Comparison of ENCODE assay signal across 12 mouse cellular contexts in the genomic region with DNA sequence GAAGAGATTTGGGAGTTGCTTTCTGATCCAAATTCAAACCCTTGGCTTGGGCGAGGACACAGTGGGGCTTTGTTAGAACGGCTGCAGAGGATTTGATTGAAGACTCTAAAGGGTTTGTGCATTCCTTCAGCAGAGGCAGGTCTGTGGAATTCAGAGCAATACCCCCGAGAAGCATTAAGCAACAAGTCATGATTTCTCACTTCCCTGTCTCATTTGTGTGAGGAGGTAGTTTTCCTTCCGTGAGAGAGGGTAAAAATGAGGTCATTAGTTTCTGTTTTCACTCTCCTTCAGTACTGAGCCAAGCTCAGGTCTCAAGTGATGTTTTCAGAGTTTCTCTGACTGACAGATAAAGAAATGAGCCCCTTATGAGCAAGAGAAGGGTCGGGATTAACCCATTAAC.
DNase-seq lines count a peak whose midpoint lies in the region; ATAC-seq lines count a peak whose summit lies in the region.
"Had no signal": no experiment of that assay in that cellular context is flagged by ENCODE, and none has a peak within 500 bp of the region (broad histone marks: within the 10 kb centered on the region; RNA-seq: fewer than 3 reads in every experiment).

No protein-coding gene starts in this region.

- no peak for ATAC-seq in heart, embryonic 16.5 days (replicated peaks; ENCODE audit: extremely low read depth, insufficient read depth, low FRiP score)
- no peak for ATAC-seq in midbrain, embryonic 14.5 days (ENCODE audit: low FRiP score, low TSS enrichment)
- no peak for ATAC-seq in frontal cortex, adult (ENCODE audit: low TSS enrichment)
- ATAC-seq: activated CD4-positive, CD25-positive, alpha-beta regulatory T cell, adult 4 months had no signal

- no peaks in the 10 kb centered on the region for H3K36me3 ChIP-seq in heart, embryonic 16.5 days (ENCODE audit: control insufficient read depth, insufficient read depth)
- H3K36me3 ChIP-seq in heart, embryonic 10.5 days = no peaks in the 10 kb centered on the region
- H3K36me3 ChIP-seq in midbrain, embryonic 14.5 days (ENCODE audit: control insufficient read depth, insufficient read depth, low read length) = no peaks in the 10 kb centered on the region

- WGBS in heart, embryonic 16.5 days = 18% methylated on average over 5 of the region's 5 CpGs
- 20% methylated on average over 5 of the region's 5 CpGs for WGBS in heart, embryonic 10.5 days
- WGBS in midbrain, embryonic 14.5 days = 15% methylated on average over 5 of the region's 5 CpGs

- peak overlapping the region; percentile 23 for H3K4me3 ChIP-seq in heart, embryonic 16.5 days (ENCODE audit: low read length)
- no peak overlapping the region for H3K4me3 ChIP-seq in heart, embryonic 10.5 days
- H3K4me3 ChIP-seq in midbrain, embryonic 14.5 days (replicated peaks; ENCODE audit: low read depth, low read length) = no peak overlapping the region
- H3K4me3 ChIP-seq: megakaryocyte, embryonic 14.5 days had no signal

- no peak overlapping the region for H3K27ac ChIP-seq in heart, embryonic 16.5 days (ENCODE audit: low read length)
- no peak overlapping the region for H3K27ac ChIP-seq in heart, embryonic 10.5 days
- H3K27ac ChIP-seq in midbrain, embryonic 14.5 days (replicated peaks; ENCODE audit: low read depth, low read length) = no peak overlapping the region

- no peaks in the 10 kb centered on the region for H3K4me1 ChIP-seq in heart, embryonic 16.5 days (ENCODE audit: control insufficient read depth, insufficient read depth, low read length)
- H3K4me1 ChIP-seq in heart, embryonic 10.5 days = no peaks in the 10 kb centered on the region
- 0 out of 2 replicates have a peak, but pooled peaks cover 3% of the 10 kb centered on the region for H3K4me1 ChIP-seq in midbrain, embryonic 14.5 days (ENCODE audit: control insufficient read depth, insufficient read depth, low read length)
- H3K4me1 ChIP-seq: megakaryocyte, embryonic 14.5 days had no signal

- no peak overlapping the region for H3K9ac ChIP-seq in heart, embryonic 16.5 days (ENCODE audit: low read length)
- H3K9ac ChIP-seq in midbrain, embryonic 14.5 days (replicated peaks; ENCODE audit: low read length) = no peak overlapping the region

- H3K27me3 ChIP-seq in heart, embryonic 16.5 days (ENCODE audit: control insufficient read depth, insufficient read depth, low read length) = no peaks in the 10 kb centered on the region
- no peaks in the 10 kb centered on the region for H3K27me3 ChIP-seq in heart, embryonic 10.5 days (ENCODE audit: insufficient read depth, poor library complexity, severe bottlenecking)
- H3K27me3 ChIP-seq in midbrain, embryonic 14.5 days (ENCODE audit: control insufficient read depth, insufficient read depth, low read length) = no peaks in the 10 kb centered on the region
- H3K27me3 ChIP-seq: megakaryocyte, embryonic 14.5 days had no signal

- peak overlapping the region; percentile 52 for H3K4me2 ChIP-seq in heart, embryonic 16.5 days (ENCODE audit: low read depth, low read length)
- peak overlapping the region; percentile 16; the same call in 1 of the 2 replicates for H3K4me2 ChIP-seq in midbrain, embryonic 14.5 days (ENCODE audit: low read length)

- H3K9me3 ChIP-seq in heart, embryonic 16.5 days (replicated peaks; ENCODE audit: control insufficient read depth, low read length) = no peaks in the 10 kb centered on the region
- H3K9me3 ChIP-seq in heart, embryonic 10.5 days = no peaks in the 10 kb centered on the region
- H3K9me3 ChIP-seq in midbrain, embryonic 14.5 days (ENCODE audit: control insufficient read depth, low read length) = no peaks in the 10 kb centered on the region
- H3K9me3 ChIP-seq: megakaryocyte, embryonic 14.5 days had no signal

- no peak for DNase-seq in heart, embryonic 10.5 days (ENCODE audit: low spot score)
- peak; percentile 45 for DNase-seq in embryo, embryonic 10.5 days (ENCODE audit: low spot score)
- DNase-seq in forelimb bud, embryonic 11.5 days (ENCODE audit: low read depth, low spot score) = peak; percentile 48
- peak; percentile 41 for DNase-seq in midbrain, embryonic 14.5 days
- no peak for DNase-seq in adrenal gland, adult 8-10 months
- no peak for DNase-seq in natural killer cell, adult 2 months (ENCODE audit: low spot score in 2 of 2)
- DNase-seq: cerebellum, postnatal 25 days; heart, postnatal 10 days had no signal

Comparison
In these comparisons a context has a peak if more than half of its experiments do, and no peak if none do; other contexts are left out.
1. DNase-seq: peak in embryo, embryonic 10.5 days (single experiment), forelimb bud, embryonic 11.5 days (single experiment) and midbrain, embryonic 14.5 days (single experiment); none in heart, embryonic 10.5 days (single experiment), adrenal gland, adult 8-10 months (single experiment) and natural killer cell, adult 2 months (0 of 2).